Mouse (Mus musculus) right cerebral cortex, postnatal 25 days (tissue): ENCODE results near the gene Gm10300.
A peak's percentile ranks its signal among the peaks of the same experiment; 100 is the strongest.

Experiments used
- DNase-seq: peaks from one replicate; pipeline ENCODE4 v3.0.0; 2022

The Gm10300 gene

DNA sequence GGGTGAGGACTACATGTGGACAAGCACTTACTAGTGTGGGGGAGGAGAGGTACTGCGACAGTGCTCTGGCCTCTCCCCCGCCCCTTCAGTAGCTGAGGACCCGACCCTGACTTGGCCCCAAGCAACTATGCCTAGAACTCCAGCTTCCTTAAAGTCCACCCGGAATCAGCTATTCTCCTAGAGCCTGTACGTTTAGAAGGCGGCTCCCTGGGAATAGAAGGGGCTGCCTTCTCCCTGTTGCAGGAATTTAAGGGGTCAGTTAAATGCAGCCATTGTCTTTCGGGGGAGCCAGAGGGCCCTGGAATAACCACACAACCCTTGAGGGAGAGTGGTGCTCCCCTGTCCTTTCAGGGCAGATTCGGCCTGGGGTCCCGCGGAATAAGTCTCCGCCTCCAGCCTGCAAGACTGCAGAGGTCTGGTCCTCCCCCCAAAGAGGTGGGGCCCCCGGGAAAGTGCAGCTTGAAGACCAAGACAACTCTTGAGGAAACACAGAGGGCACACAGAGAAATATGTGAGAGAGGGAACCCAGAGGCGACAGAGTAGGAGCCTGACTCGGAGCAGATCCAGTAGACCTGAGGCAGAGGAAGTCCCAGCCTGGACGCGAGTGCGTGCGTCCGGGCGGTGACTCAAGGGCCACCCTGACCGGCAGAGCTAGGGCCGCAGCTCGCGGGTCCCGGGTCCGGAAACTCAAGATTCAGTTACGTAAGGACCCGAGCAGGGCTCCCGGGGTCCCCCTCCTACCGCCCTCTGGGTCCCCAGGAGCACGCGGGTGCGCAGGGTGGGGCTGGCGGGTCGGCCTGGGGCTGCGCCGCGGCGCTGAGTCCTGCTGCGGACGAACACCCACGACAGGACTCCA lies at the start of gene Gm10300:
Gm10300 (plus strand) TSS at position 621 of the 856 bp plus-strand sequence.
- peak; percentile 18 for DNase-seq

- DNase-seq, result no peak
Measured at GRCm38 (mm10) chr4:132025264-132025663, 49.2 kb upstream of the Gm10300 start.

DNA sequence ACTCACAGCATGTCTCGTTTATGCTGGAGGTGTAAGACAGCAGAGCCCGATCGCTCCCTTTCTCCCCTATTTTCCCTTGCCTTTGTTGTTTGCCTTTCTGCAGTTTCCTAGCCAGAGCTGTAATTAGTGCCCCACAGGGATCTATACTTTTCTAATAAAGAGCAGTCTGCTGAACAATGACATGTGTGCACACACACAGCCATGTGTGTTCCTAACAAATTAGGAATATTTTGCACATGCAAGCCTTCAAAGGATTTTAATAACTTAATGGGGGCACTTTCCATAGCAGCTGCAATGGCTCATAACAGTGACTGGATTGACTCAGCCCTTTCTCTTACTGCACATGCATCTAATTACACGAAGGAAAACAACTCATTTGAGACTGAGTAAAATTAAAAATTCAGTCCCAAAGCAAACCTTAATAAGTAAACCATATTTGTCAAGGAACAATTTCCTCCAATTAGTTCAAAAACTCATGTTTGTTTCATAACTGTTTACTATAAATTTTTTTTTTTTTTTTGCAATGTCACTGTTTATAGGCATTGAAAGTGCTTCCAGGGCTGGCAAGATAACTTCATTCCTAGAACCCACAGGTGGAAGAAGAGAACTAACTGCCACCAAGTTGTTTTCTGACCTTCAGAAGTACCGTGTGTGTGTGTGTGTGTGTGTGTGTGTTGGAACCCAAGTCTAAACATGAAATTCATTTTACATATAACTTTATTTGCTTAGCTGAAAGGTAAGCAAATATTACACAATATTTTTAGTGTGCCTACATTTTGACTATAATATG lies 48.6 kb upstream of the Gm10300 start:
- no peak for DNase-seq

DNA sequence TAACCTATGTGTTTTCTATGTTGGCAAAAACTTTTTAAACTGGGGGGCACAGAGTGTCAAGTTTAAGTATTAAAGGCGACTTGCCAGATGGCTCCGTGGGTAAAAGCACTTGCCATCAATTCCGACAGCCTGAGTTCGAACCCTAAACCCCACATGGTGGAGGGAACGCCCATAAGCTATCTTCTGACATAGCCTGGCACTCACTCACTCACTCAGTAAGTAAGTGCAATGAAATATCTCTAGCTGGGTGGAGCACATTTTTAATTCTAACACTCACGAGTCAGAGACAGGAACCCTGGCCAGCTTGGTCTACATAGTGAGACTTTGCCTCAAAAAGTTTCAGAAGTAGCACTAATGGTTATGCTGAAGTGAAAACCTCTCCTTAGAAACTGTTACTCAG lies 47.3 kb upstream of the Gm10300 start:
- DNase-seq, result no peak

- no peak for DNase-seq
Measured at GRCm38 (mm10) chr4:132027806-132028205, 46.7 kb upstream of the Gm10300 start.

GRCm38 (mm10) chr4:132029851-132030741 lies 44.4 kb upstream of the Gm10300 start:
- no peak for DNase-seq

GRCm38 (mm10) chr4:132033183-132033582 lies 41.3 kb upstream of the Gm10300 start:
- no peak for DNase-seq

GRCm38 (mm10) chr4:132034242-132034641 lies 40.3 kb upstream of the Gm10300 start:
- DNase-seq, result no peak

GRCm38 (mm10) chr4:132037137-132037536 lies 37.4 kb upstream of the Gm10300 start:
- DNase-seq, result no peak

- no peak for DNase-seq
Measured at GRCm38 (mm10) chr4:132037991-132038390, 36.5 kb upstream of the Gm10300 start.

- DNase-seq, result no peak
Measured at GRCm38 (mm10) chr4:132038809-132039208, 35.7 kb upstream of the Gm10300 start.

DNA sequence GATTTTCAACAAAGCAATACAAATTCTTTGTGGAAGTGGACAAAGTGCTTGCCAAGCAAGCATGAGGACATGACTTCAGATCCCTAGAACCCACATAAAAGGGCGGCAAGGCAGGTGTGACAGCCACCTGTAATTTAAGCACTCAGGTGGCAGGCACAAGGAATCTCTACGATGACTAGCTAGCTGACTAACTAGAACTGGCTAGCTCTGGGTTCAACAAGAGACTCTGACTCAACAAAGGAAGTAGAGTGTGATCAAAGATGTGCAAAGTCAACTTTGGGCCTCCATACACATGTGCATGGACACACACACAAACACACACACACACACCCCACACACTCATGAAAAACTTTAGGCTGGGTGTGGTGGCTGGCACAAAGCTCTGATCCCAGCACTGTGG lies 35.0 kb upstream of the Gm10300 start:
- no peak for DNase-seq

DNA sequence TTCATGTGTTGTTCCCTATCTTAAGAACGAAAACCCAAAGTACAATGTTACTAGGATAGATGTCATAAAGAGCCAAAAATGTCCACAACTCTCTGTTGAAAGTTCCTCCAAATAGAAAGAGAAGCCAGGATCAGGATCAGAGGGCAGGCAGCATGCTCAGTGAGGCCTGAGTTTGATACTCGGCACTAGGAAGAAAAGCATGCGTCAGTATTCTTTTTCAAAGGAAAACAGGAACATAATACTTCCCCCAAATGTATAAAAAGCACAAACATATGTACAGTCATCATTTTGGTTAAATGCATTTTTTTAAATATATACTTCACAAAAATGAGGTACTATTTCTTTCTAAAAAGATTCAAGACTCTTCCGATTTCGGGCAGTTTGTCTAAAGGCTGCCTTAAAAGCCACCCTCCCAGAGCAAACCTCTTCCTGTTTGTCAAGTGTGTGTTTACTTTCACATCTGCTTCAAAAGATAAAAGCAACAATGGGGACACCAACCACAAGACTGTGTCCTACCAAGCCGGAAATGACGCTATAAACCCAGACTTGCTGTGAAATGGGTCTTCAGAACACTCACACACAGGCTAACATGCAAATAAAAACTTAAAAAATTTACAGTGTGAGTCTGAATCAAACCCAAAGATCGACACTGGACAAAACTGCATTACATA lies 34.4 kb upstream of the Gm10300 start:
- no peak for DNase-seq

DNA sequence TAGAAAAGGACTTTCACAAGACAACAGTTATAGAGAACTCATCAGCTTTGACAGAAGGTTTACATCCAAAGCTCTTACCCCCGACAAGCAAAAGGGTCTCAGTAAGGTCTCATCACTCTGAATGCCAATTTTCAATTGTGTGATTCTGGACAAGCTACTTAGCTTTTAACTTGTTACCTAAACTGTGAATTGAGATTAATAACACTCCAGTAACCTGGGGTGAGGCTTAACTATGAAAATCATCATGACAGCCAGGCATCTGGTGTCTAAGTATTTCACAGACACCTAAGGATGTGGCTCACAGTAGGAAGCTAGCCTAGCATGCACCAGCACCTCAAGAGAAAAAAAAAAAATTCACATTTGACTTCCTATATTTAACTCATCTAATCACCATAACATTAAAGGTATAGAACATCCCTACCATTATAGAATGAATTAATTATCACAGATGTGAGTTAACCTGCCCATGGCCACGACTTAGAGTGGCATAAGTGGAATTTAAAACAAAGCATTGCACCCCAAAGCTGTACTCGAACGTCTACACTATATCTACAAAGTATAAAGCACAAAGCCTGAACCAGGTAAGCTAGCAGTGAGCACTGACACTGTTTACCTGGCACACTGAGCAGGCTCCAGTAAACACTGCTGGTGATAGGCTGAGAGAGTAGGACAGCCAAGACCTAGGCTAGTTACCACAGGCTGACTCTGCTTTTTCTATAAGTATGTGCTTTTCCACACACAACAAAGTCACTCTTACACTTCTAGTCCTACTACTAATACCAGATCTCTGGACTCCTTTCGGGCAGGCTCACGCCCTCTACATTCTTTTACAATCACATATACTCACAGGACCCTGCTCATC lies 32.8 kb upstream of the Gm10300 start:
- no peak for DNase-seq

DNA sequence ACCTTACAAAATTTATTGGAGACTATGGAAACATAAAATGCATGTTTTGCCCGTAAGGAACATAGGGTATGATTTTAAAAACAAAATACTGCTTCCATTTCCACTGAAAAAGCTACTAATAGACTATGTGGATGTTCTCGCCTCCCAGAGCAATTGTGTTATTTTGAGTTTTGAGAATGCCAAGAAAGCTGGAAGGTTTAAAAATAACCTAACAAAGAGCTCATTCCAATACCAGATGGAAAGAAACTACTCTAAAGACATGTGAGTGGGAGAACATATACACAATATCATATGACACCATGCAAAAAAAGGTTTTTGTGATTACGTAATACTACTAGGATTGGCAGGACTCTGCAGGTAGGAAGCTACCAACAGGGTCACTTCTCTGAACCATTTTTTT lies 30.8 kb upstream of the Gm10300 start:
- DNase-seq, result no peak

DNA sequence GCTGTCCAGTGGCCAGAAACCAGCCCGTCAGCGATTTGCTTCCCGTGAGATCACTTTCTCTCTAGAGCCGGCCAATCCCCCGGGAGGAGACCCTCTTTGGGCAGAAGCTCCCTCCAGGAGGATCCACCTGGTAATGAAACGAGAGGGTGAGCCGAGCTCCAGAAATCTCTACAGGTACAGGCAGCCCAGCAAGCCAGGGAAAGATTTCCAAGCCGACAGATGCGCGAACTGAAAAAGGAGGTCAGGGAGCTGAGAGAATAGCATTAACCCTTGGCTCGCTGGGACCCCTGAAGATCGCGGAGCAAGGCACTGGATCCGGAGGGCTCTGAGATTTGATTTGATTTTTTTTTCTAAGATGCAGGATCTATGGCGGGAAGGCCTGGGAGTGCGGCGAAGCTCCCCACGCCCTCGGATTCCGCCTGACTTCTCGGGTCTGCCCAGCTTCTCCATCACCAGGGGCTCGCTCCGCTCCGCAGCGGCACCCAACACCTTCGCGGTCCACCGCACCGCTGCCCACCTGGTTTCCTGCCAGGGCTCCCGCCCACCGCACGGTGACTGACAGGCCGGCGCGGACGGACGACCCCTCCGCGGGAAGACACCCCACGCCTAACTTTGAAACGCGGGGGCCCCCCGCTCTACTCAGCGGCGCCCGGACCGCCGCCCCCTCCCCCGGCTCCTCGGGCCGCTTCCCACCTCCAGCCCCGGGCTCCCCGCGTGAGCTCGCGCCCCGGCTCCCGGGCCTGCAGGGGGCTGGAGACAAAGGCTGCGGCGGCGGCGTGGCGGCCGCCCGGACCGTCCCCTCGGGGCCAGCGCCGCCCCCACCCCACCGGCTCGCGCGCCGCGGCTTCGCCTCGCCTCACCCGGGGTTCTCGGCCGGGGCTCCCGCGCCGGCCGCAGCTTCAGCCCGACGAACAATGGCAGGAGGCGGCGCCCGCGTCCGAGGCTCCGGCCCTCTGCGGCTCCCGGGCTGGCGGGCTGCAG lies 26.2 kb upstream of the Gm10300 start:
- peak; percentile 28 for DNase-seq

GRCm38 (mm10) chr4:132048995-132049404 lies 25.5 kb upstream of the Gm10300 start:
- DNase-seq, result peak; percentile 87

- DNase-seq, result no peak
Measured at GRCm38 (mm10) chr4:132049549-132050200, 24.8 kb upstream of the Gm10300 start.
